Mouse (Mus musculus): Measurements from ENCODE around the gene Dctn1. TPM values are rescaled to one million over a fixed set of nuclear protein-coding genes. Genes with fewer than 3 reads are reported as not detected.

Gene Dctn1
- total RNA-seq, 2 experiments from 2014 or later: 369 to 376 TPM

DNA sequence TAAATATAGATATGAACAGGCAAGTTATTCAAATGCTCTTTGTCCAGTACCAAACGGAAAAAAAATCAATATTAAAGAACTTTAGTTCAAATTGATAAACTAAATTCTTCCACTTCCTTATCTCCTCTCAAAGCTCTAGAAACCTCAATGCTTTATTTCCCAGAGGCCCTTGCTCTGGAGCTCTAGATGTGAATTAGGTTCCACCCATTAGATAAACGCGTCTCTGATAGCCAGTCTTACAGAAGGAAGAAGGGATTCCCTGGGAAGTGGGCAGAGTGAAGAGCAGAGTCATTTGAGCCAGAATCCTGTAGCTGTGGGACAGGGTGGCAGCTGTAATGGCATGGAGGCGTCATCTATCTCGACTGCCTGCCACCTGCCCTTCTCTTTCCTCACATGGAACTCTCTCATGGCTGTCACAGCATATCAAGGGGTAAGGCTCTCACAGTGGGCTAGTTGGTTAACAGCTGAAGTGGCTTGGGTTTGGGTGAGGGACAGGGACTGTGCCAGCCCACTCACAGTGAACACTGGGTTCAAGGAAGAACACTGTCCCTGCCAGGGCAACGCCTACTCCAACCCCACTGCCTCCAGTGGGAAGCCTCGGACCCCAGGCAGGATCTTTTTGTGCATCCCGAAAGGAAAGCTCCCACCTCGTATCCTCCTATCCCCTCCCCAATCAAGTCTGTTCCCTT, 41.8 kb downstream of the Dctn1 start:
- Histone ChIP-seq H3K27ac (no peak overlapping the region), H3K4me3 (no peak overlapping the region)
- TF ChIP-seq CTCF (IDR thresholded peaks at IDR 0.05): no peak
- DNase-seq (ENCODE audit: extremely low spot score in 1 of 2, low spot score in 2 of 2): no peak
- intact Hi-C loops (cut with DNase I): no loop called here

DNA sequence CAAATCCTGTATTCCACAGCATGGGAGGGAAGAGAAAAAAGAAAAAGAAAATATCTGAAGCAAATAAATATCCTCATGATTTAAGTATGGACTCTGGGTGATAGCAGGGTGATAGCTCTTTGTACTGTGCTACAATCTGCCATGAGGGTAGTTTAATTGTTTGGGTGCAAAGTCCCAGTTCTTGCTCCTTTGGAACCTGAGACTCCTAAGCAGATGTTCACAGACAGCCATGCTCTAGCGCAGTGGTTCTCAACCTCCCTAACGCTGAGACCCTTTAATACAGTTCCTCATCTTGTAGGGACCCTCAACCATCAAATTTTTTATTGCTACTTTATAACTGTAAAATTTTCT, 42.3 kb downstream of the Dctn1 start:
- TF ChIP-seq CTCF (IDR thresholded peaks at IDR 0.05): no peak
- intact Hi-C loops (cut with DNase I): no loop called here
- no peak for DNase-seq (ENCODE audit: extremely low spot score in 1 of 2, low spot score in 2 of 2)
- H3K4me3 ChIP-seq: no peak overlapping the region
- H3K27ac ChIP-seq: no peak overlapping the region

DNA sequence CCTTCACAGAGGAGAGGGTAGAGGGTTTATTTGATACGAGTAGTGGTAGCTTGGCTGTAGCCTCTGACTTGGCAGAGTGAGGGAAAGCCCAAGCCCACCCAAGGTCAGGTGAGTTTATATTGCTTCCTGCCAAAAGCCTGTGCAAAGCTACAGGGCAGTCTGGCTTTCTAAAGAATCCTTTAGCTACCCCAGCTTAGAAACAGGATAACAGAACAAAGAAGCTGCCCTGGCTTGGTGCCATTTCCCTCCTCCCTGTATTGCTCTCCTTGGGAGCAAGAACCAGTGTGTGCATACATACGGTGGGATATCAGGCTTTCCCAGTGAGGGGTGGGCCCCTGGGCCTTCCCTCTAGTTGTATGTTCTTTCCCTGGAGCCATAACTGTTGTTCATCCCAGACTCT, 44.8 kb downstream of the Dctn1 start:
- H3K27ac ChIP-seq: no peak overlapping the region
- TF ChIP-seq CTCF (IDR thresholded peaks at IDR 0.05): no peak
- no peak overlapping the region for H3K4me3 ChIP-seq
- intact Hi-C loops (cut with DNase I): no loop called here
- DNase-seq (ENCODE audit: extremely low spot score in 1 of 2, low spot score in 2 of 2): no peak

DNA sequence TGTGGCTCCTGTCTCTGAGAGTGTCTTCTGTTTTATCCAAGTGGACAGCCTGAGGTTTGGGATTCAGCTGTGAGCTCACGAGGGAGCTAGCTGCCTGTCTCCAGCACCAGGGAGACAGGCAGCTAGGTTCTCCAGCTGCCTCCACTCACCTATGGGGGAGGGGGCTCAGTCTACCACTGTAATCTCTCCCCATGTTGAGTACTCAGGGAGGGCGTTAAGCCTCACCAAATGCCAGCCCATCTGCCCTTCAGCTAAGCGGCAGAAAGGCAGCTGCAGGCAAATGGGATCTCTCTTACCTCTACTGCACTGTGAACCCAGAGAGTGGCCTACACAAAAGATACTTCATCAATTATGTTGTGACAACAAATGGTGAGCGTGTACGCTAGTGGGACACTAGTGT, 45.8 kb downstream of the Dctn1 start:
- intact Hi-C loops (cut with DNase I): no loop called here

DNA sequence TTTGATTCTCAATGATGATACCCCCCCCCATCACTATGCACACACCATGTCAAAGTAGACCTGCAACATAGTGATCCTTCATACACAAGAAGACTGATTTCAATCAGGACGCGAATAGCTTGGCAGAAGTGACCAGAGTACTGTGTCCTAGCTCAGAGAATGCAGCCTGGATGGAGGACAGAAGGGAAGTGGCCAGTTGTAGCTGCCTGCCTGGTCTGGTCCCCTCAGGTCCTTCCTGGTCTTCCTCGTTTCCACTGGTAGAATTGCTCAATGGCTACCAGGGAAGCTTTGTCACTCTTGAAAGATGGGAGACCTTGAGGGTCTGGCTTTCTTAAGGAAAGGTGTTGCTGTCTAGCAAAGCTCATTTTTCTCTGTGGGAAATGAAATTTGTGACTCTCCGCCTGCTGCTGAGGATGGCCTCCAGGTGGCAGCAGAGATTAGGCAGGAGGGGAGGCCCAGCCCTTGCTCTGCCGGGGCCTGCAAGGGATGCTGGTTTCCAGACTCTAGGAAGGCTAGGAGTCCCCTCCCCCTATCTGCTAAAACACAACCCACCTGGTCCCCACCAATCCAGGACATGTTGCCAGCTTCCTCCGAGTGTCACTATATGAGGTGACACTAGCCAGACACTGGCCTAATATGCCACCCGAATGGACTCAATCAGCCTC, 49.4 kb downstream of the Dctn1 start:
- DNase-seq (ENCODE audit: extremely low spot score in 1 of 2, low spot score in 2 of 2): peak; percentile 72 to 78
- no peak overlapping the region for H3K4me3 ChIP-seq
- H3K27ac ChIP-seq: no peak overlapping the region
- TF ChIP-seq CTCF (IDR thresholded peaks at IDR 0.05): peak; percentile 98
- intact Hi-C loops (cut with DNase I): loop anchor here (2.0 kb wide), 2 partner anchors 50 to 102 kb away; partner anchors contain the start of gene Dctn1

More for the DNA sequence above, 45.8 kb downstream of the Dctn1 start:
- Histone ChIP-seq H3K4me3 (no peak overlapping the region), H3K27ac (no peak overlapping the region)
- no peak for TF ChIP-seq CTCF (IDR thresholded peaks at IDR 0.05)
- DNase-seq (ENCODE audit: extremely low spot score in 1 of 2, low spot score in 2 of 2): no peak

DNA sequence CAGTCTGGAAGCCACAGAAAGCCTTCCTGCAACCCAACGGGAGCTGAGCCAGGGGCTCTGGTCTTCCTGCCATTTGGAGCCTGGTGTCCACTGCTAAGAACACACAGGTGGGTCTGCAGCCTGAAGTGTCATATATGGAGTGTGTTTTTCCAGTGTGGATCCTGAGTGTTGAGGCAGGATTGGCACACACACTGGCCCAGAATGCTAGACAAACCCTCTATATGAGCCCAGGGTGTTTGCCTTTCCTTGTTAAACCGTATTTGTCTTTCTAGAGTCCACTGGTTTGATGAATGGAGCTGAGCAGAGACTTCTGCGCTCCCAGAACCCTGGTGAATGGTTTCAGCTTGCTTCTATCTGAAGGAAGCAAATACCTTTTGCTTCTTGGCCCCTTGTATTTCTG, 54.1 kb downstream of the Dctn1 start, which contains the start of gene Slc4a5:
Slc4a5 (plus strand) TSS at position 15 of the 400 bp plus-strand sequence.
- no peak within 1 kb of the TSS for H3K4me3 ChIP-seq
- DNase-seq (ENCODE audit: extremely low spot score in 1 of 2, low spot score in 2 of 2): no peak
- no peak within 1 kb of the TSS for H3K27ac ChIP-seq
- TF ChIP-seq CTCF (IDR thresholded peaks at IDR 0.05): no peak
- intact Hi-C loops (cut with DNase I): loop anchor here (10.0 kb wide), 1 partner anchor 455 kb away; the partner anchor contains the start of gene Cd207

DNA sequence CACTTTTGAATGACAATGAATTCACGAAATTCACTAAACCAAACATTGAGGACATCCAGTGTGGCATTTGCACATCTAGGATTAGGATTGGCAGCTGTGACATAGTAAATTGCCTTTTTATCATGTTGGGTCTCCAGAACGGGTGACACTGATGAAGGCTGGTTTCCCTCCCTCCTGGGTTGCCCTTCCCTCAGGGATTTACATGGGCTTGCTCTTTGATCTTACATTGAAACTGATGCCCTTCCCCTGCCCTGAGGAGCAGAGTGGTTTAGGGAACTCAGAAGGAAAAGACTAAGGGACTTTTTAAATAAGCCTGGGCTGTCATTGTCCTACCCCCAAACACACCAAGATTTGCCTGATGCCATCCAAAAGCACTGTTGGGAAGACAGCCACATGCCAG, 65.8 kb downstream of the Dctn1 start:
- H3K27ac ChIP-seq: no peak overlapping the region
- no peak overlapping the region for H3K4me3 ChIP-seq
- no peak for TF ChIP-seq CTCF (IDR thresholded peaks at IDR 0.05)
- intact Hi-C loops (cut with DNase I): loop anchor here (5.0 kb wide), 1 partner anchor 46 kb away; no protein-coding TSS in a partner anchor
- DNase-seq (ENCODE audit: extremely low spot score in 1 of 2, low spot score in 2 of 2): no peak

DNA sequence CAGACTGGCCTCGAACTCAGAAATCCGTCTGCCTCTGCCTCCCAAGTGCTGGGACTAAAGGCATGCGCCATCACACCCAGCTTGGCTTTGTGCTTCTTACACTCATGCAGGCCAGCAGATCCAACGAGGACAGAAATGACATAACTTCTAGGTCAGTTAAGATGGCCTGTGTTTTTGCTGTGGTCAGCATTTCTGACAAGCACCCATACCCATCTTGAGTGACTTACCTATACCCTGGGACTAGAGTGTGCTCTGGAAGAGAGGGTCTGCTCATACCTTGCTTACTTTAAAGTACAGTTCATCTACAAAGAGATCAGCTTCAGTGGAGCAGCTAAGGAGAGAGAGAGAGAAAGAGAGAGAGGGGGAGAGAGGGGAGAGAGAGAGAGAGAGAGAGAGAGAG, 67.6 kb downstream of the Dctn1 start:
- no peak for DNase-seq (ENCODE audit: extremely low spot score in 1 of 2, low spot score in 2 of 2)
- intact Hi-C loops (cut with DNase I): loop anchor here (5.0 kb wide), 1 partner anchor 44 kb away; no protein-coding TSS in a partner anchor

DNA sequence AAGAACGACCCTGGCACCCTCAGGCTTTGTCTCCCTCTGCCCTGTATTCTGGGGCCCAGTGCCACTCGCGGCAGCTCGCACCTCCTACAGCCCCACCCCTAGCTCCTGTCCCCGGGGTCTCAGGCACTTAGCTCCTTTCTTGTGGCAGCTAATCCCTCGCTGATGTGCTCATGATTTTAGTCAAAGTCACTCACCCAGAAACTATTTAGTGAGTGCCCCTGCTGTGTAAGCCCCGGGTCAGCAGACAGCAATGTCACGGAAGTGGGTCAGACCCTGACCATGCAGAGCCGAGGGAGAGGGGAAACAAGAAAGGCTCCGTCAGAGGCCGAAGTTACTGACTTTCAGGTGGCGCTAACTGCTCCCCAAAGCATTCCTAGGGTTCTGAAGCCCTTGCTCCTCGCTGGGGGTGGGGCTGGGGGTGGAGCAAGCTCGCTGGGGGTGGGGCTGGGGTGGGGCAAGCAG, 68.6 kb downstream of the Dctn1 start:
- TF ChIP-seq CTCF (IDR thresholded peaks at IDR 0.05): no peak
- no peak overlapping the region for H3K4me3 ChIP-seq
- intact Hi-C loops (cut with DNase I): loop anchor here (5.0 kb wide), 1 partner anchor 43 kb away; no protein-coding TSS in a partner anchor
- H3K27ac ChIP-seq: no peak overlapping the region
- DNase-seq (ENCODE audit: extremely low spot score in 1 of 2, low spot score in 2 of 2): no peak

More for the DNA sequence above, 67.6 kb downstream of the Dctn1 start:
- no peak for TF ChIP-seq CTCF (IDR thresholded peaks at IDR 0.05)
- no peak overlapping the region for H3K4me3 ChIP-seq
- no peak overlapping the region for H3K27ac ChIP-seq

DNA sequence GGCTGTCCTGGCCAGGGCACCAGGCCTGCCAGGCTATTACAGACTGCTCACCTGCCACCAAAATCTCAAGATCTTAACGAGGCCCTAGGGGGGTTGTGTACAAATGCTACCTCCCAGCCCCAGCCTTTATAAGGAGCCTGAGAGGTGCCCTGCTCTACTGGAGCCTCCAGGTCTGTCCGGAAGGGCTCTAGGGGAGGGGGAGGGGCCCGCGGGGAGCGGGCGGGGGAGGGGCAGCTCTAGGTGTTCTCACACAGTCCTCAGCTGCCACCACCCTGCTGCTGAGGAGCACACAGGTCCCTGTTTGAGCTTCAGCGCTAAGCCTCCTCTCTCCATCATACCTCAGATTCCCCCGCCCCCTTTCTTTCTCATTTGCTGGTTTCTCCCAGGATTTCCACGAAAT, 71.4 kb downstream of the Dctn1 start:
- intact Hi-C loops (cut with DNase I): no loop called here
- DNase-seq (ENCODE audit: extremely low spot score in 1 of 2, low spot score in 2 of 2): no peak
- no peak for TF ChIP-seq CTCF (IDR thresholded peaks at IDR 0.05)
- Histone ChIP-seq H3K4me3 (no peak overlapping the region), H3K27ac (no peak overlapping the region)

DNA sequence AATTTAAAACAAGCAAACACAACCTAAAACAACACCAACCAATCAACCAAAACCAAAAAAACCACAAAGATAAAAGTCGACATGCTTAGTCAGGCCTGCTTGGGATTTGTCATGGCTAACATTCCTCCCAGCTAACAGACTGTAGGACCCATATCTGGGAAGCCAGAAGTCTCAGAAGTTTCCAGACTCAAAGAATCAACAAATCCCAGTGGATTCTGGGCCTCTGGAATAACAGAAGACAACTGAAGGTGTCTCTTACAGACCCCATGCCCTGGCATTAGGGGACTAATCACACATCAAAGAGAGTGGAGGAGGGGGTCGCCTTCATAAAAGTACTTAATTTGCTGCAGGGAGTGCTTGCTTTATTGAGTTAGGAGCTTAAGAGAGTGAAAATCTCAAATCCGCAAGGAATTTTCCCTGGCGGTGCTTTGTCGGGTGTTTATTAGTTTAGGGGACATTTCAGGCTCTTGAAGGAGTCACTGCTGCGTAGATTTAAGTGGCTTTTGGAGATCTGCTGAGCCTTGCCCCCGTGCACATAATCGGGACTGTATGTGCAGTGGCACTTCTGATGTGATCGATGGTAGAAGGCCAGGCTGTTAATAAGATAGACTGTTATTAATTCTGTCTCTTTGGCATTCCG, 78.8 kb downstream of the Dctn1 start:
- Histone ChIP-seq H3K27ac (no peak overlapping the region), H3K4me3 (no peak overlapping the region)
- intact Hi-C loops (cut with DNase I): no loop called here
- no peak for TF ChIP-seq CTCF (IDR thresholded peaks at IDR 0.05)
- DNase-seq (ENCODE audit: extremely low spot score in 1 of 2, low spot score in 2 of 2): no peak

DNA sequence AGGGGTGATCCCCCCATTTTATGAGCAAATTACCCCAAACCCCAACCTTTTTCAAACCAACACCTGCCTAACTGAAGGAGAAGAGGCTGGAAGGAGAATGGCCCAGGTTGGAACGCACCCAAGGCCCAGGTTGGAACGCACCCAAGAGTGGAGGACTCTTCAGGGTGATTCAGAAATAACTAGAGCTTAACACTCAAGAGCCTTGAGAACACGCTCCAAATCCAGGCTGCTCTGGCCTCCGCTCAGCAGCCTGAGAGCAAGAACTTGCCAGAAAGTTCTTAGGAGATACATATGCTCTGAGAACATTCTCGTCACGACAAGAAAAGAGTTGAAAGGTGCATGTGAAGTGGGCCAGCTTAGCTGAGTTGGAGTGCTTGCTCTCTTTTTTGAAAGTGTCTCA, 79.4 kb downstream of the Dctn1 start:
- intact Hi-C loops (cut with DNase I): no loop called here

More for the DNA sequence above, 79.4 kb downstream of the Dctn1 start:
- TF ChIP-seq CTCF (IDR thresholded peaks at IDR 0.05): no peak
- DNase-seq (ENCODE audit: extremely low spot score in 1 of 2, low spot score in 2 of 2): peak; percentile 23 to 34
- H3K27ac ChIP-seq: no peak overlapping the region
- H3K4me3 ChIP-seq: no peak overlapping the region

All from left cerebral cortex, adult 2 months (tissue).